ENCODE assay signal across 8 mouse cellular contexts in the genomic region with DNA sequence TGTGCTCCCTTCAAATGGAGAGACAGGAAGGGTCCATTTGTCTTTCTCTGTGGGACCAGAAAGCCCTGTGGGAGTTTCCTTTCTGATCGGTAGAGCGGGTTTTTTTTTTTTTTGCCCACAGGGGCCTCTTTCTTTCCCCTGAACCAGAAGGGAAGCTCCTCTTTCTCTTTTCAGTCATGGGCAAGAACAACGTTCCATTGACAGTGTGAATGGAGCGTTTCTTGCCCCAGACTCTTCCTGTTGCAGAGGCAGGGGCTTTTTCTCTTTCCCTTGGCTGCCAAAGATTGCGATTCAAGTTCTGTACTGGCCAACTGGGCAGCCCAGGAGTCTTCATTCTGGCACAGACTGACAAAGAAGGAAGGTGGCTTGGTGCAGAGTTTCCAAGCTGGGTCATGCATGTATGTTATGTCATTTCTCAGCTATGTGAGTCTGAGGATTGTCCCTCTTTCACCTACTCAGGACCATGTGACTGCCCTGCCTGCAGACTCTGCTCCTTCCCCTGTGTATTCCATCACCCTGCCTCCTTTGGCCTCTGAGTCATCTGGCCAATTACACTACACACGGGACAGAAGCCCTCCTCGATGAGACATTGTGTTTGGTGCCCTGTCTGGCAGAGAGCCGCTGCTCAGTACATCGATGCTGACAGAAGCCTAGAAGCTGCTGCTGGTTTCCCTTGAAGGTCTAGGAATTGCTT. TPM values are rescaled to one million over a fixed set of nuclear protein-coding genes. Genes with fewer than 3 reads are reported as not detected.
DNase-seq lines count a peak whose midpoint lies in the region; ATAC-seq and TF ChIP-seq lines count a peak whose summit lies in the region.

No protein-coding gene starts in this region.

- peak; percentile 50; the same call in 1 of the 2 replicates for ATAC-seq in neural tube, embryonic 13.5 days (ENCODE audit: low read depth)
- peak; percentile 64 for ATAC-seq in hindbrain, postnatal 0 days
- ATAC-seq in midbrain, embryonic 13.5 days, result no peak

- H3K27ac ChIP-seq in neural tube, embryonic 13.5 days (replicated peaks), result no peak overlapping the region
- peak overlapping the region; percentile 17; the same call in 1 of the 2 replicates for H3K27ac ChIP-seq in hindbrain, postnatal 0 days
- H3K27ac ChIP-seq in small intestine, adult 2 months (ENCODE audit: insufficient read depth, low read depth, low read length), result peak overlapping the region; percentile 79
- no peak overlapping the region for H3K27ac ChIP-seq in midbrain, embryonic 13.5 days

- no peak for TF ChIP-seq POLR2A in small intestine, adult 2 months (IDR thresholded peaks at IDR 0.05; ENCODE audit: low read depth, low read length)

- H3K4me2 ChIP-seq in neural tube, embryonic 13.5 days, result no peak overlapping the region
- H3K4me2 ChIP-seq in hindbrain, postnatal 0 days (ENCODE audit: low read depth, low read length), result no peak overlapping the region
- H3K4me2 ChIP-seq in midbrain, embryonic 13.5 days (replicated peaks), result no peak overlapping the region

- no peak overlapping the region for H3K4me3 ChIP-seq in neural tube, embryonic 13.5 days
- H3K4me3 ChIP-seq in hindbrain, postnatal 0 days (ENCODE audit: low read length), result no peak overlapping the region
- H3K4me3 ChIP-seq in small intestine, adult 2 months (ENCODE audit: low read depth, low read length), result no peak overlapping the region
- H3K4me3 ChIP-seq in midbrain, embryonic 13.5 days (replicated peaks), result no peak overlapping the region

- DNase-seq in neural tube, embryonic 10.5 days (ENCODE audit: extremely low spot score, low spot score), result no peak
- peak; percentile 51 for DNase-seq in adrenal gland, postnatal 10 days
- peak; percentile 35 for DNase-seq in hindbrain, postnatal 0 days (ENCODE audit: low spot score)
- DNase-seq in gastrocnemius, postnatal 10 days, result no peak
- no peak for DNase-seq in left cerebral cortex, postnatal 10 days (ENCODE audit: extremely low spot score in 1 of 2, low spot score in 2 of 2)

- H3K27me3 ChIP-seq in neural tube, embryonic 13.5 days, result no peaks in the 10 kb centered on the region
- H3K27me3 ChIP-seq in hindbrain, postnatal 0 days (ENCODE audit: insufficient read depth, low read length), result no peaks in the 10 kb centered on the region
- H3K27me3 ChIP-seq in small intestine, adult 2 months (ENCODE audit: control insufficient read depth, insufficient read depth, low read length), result no peaks in the 10 kb centered on the region
- H3K27me3 ChIP-seq in midbrain, embryonic 13.5 days, result no peaks in the 10 kb centered on the region

- no peak overlapping the region for H3K9ac ChIP-seq in neural tube, embryonic 13.5 days
- H3K9ac ChIP-seq in hindbrain, postnatal 0 days (replicated peaks; ENCODE audit: low read length), result no peak overlapping the region
- H3K9ac ChIP-seq in midbrain, embryonic 13.5 days (replicated peaks), result no peak overlapping the region

- H3K36me3 ChIP-seq in neural tube, embryonic 13.5 days, result no peaks in the 10 kb centered on the region
- H3K36me3 ChIP-seq in hindbrain, postnatal 0 days (ENCODE audit: insufficient read depth, low read length), result no peaks in the 10 kb centered on the region
- H3K36me3 ChIP-seq in small intestine, adult 2 months (ENCODE audit: control insufficient read depth, insufficient read depth, low read length), result no peaks in the 10 kb centered on the region
- H3K36me3 ChIP-seq in midbrain, embryonic 13.5 days, result no peaks in the 10 kb centered on the region

- no peaks in the 10 kb centered on the region for H3K9me3 ChIP-seq in neural tube, embryonic 13.5 days
- H3K9me3 ChIP-seq in hindbrain, postnatal 0 days (ENCODE audit: low read length), result no peaks in the 10 kb centered on the region
- no peaks in the 10 kb centered on the region for H3K9me3 ChIP-seq in midbrain, embryonic 13.5 days

- H3K4me1 ChIP-seq in neural tube, embryonic 13.5 days (replicated peaks), result no peaks in the 10 kb centered on the region
- no peaks in the 10 kb centered on the region for H3K4me1 ChIP-seq in hindbrain, postnatal 0 days (ENCODE audit: insufficient read depth, low read length)
- peaks cover 20% of the 10 kb centered on the region for H3K4me1 ChIP-seq in small intestine, adult 2 months (ENCODE audit: control insufficient read depth, insufficient read depth, insufficient read length, low read length)
- no peaks in the 10 kb centered on the region for H3K4me1 ChIP-seq in midbrain, embryonic 13.5 days (replicated peaks)

- 63% methylated on average over 9 of the region's 9 CpGs for WGBS in neural tube, embryonic 13.5 days
- 42% methylated on average over 9 of the region's 9 CpGs for WGBS in hindbrain, postnatal 0 days
- 38% methylated on average over 9 of the region's 9 CpGs for WGBS in small intestine, adult 2 months
- 69% methylated on average over 9 of the region's 9 CpGs for WGBS in midbrain, embryonic 13.5 days

- intact Hi-C loops in left cerebral cortex, postnatal 10 days (cut with DNase I), result no loop called here

- TF ChIP-seq CTCF in hindbrain, postnatal 0 days (IDR thresholded peaks at IDR 0.05; ENCODE audit: low read depth), result no peak
- no peak for TF ChIP-seq CTCF in small intestine, adult 2 months (IDR thresholded peaks at IDR 0.05; ENCODE audit: extremely low read depth, insufficient read length, insufficient replicate concordance, low read depth, low read length)

RNA-seq across cellular contexts. Expression of a gene that starts 7.6 kb away (rescaled TPM):
- 35.3 and 36.9 TPM in 2 replicates for polyA plus RNA-seq in neural tube, embryonic 13.5 days (2015; fragmentation: Nextera tagmentation; extraction: Ambion mirVana)
- 10 to 100 TPM; 43.1 TPM for total RNA-seq in adrenal gland, postnatal 10 days (2021)
- total RNA-seq in hindbrain, postnatal 0 days (2014; rRNA removed), result 88.2 and 98.6 TPM in 2 replicates
- polyA plus RNA-seq in hindbrain, postnatal 0 days (2015; fragmentation: Nextera tagmentation; extraction: Ambion mirVana), result 20.7 TPM in 2 replicates
- 28.4 and 46.7 TPM in 2 replicates for polyA plus RNA-seq in small intestine, adult 2 months (2012; rRNA removed)
- 10 to 100 TPM; 27.0 to 29.4 TPM for total RNA-seq in gastrocnemius, postnatal 10 days (2021)
- 26.5 and 31.0 TPM in 2 replicates for polyA plus RNA-seq in midbrain, embryonic 13.5 days (2015; fragmentation: Nextera tagmentation; extraction: Ambion mirVana)
- 10 to 100 TPM; 82.3 to 86.3 TPM for total RNA-seq in left cerebral cortex, postnatal 10 days (2021)

Comparison
In these comparisons a context has a peak if more than half of its experiments do, and no peak if none do; other contexts are left out.
1. H3K27ac ChIP-seq: peak in hindbrain, postnatal 0 days (single experiment) and small intestine, adult 2 months (single experiment); none in neural tube, embryonic 13.5 days (single experiment) and midbrain, embryonic 13.5 days (single experiment).
2. DNase-seq: peak in adrenal gland, postnatal 10 days (single experiment) and hindbrain, postnatal 0 days (single experiment); none in neural tube, embryonic 10.5 days (single experiment), gastrocnemius, postnatal 10 days (single experiment) and left cerebral cortex, postnatal 10 days (0 of 2).